Mouse (Mus musculus): Measurements from ENCODE around the gene Enpp1.

DNA sequence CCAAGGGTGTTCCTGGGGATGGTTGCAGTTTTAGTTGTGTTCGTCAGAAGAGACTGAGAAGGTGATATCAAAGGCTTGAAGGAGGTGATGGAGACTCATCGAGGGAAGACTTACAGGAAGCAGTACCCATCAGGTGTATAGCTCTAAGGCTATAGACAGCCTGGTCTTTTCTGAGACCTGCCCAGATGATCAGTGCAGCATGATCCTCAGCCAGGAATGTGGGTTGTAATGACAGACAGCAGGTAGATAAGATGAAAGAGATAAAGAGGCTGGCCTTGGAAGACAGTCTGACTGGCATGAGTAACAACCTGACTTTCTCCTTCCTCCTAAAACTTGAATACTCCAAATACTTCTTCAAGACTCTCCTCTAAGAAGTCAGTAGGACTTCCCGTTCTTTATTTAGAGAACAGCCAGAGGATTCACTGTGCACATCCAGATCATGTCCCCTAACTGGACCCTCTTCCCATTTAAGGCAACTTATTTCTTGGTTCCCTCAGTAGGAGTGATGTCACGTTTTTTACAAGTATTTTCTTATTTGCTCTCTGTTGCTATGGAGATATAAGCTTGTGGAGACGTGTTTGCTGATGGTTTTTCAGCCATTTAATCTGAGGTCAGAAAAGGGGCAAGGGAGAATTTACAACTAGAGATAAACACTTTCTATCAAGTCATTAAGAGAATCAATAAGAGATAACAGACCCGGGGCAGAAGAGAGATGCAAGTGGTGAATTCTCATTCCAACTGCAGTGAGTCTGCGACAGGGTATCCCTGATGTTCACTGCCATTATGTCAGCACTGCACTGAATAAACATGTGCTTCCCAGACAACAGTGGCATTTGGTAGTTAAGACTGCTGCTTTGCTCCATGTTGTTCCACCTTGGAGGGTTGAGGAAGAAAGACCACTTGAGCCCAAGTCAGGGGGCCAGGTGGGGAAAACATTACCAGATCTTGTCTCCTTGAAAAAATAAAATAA lies 29.6 kb upstream of the Enpp1 start:
- TF ChIP-seq CTCF (IDR thresholded peaks at IDR 0.05; ENCODE audit: borderline replicate concordance, control insufficient read depth, extremely low read depth, insufficient read depth, low read length, poor library complexity): no peak
- no peak for TF ChIP-seq POLR2A (IDR thresholded peaks at IDR 0.05; ENCODE audit: control insufficient read depth, extremely low read depth, insufficient read depth, low read length, poor library complexity)
